Mouse (Mus musculus): ENCODE measurements around the gene Vkorc1l1.

- TF ChIP-seq CTCF (IDR thresholded peaks at IDR 0.05; ENCODE audit: low read depth) (no peak), EP300 (optimal IDR thresholded peaks at IDR 0.05) (no peak)
These were observed 77.7 kb downstream of the Vkorc1l1 start for GRCm38 (mm10) chr5:130019461-130019860.
